Mouse (Mus musculus): ENCODE data around the gene Gm12216.

DNA sequence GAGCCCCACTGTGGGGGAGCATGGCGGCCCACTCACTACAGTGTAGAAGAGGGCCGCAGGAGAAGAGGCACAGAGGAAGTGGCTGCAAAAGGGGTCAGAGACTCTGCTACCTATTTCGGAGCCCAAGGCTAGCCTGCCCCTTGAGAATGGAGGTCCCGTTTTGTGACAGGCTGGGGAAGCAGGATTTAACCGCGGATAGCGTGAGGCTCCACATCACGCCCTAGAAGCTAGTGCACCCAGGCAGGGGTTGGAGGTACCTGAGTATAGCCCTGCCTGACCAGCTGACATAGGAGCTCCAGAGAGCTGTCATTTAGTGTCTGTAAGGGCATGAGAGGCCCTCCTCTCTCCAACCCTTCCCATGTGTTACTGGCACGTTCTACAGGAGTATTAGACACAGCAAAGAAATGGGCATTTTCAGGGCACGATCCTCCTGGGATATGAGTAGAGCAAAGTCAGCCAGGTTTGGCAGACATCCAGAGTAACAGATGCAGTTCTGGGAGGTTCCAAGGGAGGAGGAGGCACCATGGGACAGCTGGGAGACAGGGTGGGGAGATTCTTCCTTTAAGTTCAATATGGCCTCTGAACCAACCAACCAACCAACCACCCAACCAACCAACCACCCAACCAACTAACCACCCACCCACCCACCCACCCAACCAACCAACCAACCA lies 60.9 kb downstream of the Gm12216 start:
- TF ChIP-seq CTCF (IDR thresholded peaks at IDR 0.05; ENCODE audit: low read depth, low read length) (no peak), POLR2A (IDR thresholded peaks at IDR 0.05; ENCODE audit: extremely low read depth, insufficient read depth, low read length) (no peak)

All from liver, adult 2 months (tissue).